Mouse (Mus musculus): Measurements from ENCODE around the gene Pigv.

- TF ChIP-seq POLR2A (IDR thresholded peaks at IDR 0.05; ENCODE audit: low read depth, low read length) = no peak
- no peak for TF ChIP-seq CTCF (conservative IDR thresholded peaks at IDR 0.05; ENCODE audit: insufficient read depth, insufficient read length, low read depth, low read length)
These were observed 14.5 kb downstream of the Pigv start for GRCm38 (mm10) chr4:133657829-133658458.

Data from kidney, adult 2 months (tissue).